Mouse (Mus musculus) MEL-GATA-1-ER (cell line): ENCODE results near the gene Hist1h3b.
"Not testable (repeated sequence)": the region's sequence is repeated elsewhere in the genome, so short reads cannot be mapped to it uniquely, and the experiment has no call there.

ENCODE experiments used
- DNase-seq: peaks from one replicate; pipeline ENCODE4 v3.0.0-alpha.2; 2012; ENCODE audit warnings: low read depth; ENCODE audit errors: extremely low read depth

The Hist1h3b gene

DNA sequence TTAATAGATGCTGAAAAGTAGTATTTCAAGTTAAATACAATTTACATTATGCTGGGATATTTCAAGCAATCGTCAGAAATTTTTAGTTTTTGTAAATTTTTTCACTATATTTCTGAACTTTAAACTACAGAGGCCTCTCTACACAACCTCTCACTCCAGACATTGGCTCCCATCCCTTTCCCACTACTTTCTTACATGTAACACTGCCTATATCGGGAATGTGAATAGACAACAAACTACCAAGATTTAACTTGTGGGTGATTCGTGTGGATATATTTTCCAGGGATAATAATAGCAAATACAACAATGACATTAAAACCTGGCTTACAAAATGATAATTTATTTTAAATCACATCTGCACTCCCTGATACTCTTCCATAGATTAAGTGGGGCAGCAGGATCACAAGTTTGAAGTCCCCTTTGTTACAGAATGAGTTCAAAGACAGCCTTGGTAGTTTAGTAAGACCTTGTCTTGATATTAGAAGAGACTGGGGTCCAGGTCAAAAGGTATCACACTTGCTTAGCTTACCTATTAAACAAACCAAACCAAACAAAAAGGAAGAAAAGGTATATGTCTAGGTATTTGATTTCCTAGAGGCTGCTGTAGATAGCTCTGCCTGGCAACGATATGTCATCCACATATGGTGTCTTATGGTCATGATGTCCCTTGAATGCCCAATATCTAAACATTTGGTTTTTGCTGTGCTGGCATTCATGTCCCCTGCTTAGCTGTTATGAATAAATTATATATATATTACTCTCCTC, 1.4 kb downstream of the Hist1h3b start:
- DNase-seq: no peak

DNA sequence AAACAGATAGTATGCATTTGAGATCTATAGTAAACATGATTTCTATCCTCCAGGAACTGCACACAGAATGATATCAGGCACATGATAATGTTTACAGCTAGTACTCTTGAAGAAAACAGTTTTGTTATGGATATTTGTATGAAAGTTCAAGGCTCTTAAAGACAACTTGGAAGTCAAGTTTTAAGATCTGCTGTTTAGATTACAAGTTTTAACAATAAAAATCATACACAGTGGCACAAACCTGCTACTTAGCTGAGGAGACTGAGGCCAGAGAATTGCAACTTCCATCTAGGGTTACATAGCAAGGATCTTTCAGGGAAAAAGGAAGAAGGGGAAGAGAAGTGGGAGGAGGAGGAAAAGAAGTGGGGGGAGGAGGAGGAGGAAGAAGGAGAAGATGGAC, 2.9 kb downstream of the Hist1h3b start:
- DNase-seq: no peak

DNA sequence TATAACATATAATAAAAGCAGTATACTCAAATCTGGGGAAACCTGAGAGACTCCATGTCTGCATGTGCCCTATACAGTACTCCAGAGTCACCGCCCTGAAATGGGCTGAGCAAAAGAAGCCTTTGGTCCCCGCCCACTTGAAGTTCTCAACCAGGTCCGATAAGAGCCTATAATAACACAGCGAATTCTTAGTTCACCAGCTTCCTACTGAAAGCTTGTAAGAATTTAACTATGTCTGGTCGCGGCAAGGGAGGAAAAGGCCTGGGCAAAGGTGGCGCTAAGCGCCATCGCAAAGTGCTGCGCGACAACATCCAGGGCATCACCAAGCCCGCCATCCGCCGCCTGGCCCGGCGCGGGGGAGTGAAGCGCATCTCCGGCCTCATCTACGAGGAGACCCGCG, 4.7 kb downstream of the Hist1h3b start, which contains the start of gene Hist1h4b:
Hist1h4b (plus strand) TSS at position 224 of the 400 bp plus-strand sequence.
- peak; percentile 96 for DNase-seq

DNA sequence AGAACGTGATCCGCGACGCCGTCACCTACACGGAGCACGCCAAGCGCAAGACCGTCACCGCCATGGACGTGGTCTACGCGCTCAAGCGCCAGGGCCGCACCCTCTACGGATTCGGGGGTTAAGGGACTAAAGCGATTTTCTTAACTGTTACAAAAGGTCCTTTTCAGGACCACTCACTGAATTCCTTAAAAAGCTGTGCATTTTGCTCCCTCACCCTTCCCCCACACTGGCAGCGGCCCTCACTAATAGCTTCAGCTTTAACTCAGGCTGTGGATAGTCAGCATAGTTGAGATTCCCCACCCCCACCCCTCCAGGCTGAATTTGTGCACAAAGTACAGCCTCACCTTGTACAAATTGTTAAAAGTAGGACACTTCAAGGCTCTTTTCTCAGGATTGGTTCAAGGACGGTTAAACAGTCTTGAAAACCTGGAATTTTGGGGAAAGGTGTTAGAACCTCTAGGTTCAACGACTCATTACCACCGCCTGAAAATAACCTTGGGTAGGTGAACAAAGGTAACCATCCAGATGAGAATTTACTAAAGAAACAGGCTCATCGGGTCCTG, 5.2 kb downstream of the Hist1h3b start:
- peak; percentile 85 for DNase-seq

DNA sequence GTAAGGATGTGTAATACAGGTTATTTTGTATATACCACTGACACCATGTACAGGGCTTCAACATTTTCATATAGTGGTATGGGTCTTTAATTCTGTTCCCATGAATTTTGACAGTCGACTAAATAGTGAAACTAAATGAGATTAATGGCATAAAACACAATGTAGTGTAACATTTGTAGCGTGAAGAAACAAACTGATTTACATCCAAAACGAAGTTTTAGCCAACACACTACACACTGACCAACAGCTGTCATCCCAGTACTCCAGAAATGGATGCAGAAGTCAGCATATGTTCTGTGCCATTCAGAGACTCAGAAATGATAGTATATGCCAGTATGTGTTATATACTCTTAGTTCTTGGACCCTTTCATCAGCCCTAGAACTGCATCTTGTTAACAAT, 5.9 kb downstream of the Hist1h3b start:
- no peak for DNase-seq

DNA sequence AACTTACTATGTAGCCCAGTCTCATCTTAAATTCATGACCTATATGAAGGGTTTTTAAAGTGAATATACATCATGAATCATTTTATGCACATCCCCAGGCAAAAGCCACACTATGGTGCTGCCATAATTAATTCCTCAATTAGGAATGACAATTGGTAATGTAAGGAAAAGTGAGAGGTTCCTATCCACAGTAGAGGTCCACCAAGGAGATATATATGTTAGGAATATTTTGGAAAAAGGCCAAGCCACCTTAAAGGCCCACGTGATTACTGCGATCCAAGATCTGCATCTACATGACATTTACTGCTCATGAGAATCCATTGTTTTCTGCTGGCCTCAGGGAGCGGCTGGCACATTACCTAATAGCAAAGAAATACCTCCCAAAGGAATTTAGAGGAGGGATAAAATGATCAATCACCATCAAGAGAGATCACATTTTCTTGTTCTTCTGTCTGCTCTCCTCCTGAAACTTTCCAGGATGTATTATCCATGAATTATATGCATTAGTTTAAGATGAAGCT, 7.2 kb downstream of the Hist1h3b start:
- no peak for DNase-seq

DNA sequence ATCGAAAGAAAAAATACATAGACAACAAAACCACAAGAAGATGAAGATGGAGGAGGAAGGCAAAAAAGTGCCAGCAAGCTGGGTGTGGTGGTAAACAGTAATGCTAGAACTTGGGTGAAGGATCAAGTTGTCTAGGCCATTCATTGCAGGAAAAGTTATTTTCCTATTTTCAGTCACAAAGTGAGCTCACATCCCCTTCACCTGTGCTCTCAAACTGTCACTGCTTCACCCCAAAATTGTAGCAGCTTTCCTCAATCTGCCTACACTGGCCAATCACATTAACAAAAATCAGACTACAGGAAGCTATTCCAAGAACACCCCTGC, 7.8 kb downstream of the Hist1h3b start:
- no peak for DNase-seq

DNA sequence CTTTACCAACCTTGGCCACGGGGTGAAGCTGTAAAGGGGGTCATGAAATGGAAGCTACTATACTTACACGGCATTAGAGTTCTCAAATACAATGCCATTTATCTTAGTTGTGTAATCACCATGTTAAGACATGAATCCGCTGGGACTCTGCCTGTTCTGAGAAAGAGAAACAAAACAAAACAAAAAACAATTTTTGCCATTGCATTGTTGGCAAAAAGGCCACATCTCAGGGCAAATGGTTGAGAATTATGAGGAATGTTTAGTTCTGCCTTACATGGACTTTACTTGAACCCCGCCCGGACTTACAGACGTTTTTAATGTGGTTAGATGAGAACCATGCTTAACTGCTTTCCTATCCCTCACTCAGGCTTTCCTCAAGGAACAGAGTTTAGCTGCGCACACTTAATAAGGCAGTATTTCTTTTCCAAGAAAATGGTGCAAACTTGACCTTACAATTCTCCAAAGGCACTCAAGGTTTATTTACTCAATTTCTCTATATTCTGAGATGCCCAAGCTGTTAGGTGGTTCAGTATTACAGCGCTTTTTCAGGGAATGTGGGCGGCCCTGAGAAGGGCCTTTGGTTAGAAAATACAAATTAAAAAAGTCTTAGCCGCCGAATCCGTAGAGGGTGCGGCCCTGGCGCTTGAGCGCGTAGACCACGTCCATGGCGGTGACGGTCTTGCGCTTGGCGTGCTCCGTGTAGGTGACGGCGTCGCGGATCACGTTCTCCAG, 8.3 kb downstream of the Hist1h3b start:
- DNase-seq: peak; percentile 76

DNA sequence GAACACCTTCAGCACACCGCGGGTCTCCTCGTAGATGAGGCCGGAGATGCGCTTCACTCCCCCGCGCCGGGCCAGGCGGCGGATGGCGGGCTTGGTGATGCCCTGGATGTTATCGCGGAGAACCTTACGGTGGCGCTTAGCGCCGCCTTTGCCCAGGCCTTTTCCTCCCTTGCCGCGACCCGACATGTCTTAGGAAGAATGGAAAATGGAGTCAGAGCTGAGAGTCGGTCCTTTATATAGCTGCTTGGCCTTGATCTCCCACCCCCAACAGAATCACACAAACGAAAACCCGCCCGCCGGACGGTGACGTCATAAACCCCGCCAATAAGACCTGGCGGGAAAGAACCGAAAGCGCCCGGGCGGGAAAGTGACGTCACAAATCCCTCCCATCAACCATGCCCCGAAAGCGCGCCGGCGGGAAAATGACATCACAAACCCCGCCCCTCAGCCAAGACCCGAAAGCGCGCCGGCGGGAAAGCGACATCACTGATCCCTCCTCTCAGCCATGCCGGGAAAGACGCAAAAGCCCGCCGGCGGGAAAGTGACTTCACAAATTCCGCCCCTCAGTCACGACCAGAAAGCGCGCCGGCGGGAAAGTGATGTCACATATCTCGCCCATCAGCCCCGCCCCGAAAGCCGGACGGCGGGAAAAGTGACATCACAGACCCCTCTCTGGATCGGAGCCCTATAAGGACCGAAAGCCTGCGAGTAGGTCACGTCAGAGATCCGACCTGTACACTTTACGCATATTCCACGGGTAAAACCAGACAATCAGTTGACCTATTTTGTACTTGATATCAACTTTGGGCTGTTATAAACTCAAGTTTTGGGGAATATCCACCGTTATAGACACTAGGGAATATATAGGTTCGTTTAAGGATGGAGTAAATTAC, 9.2 kb downstream of the Hist1h3b start, which contains the start of gene Hist1h4a:
Hist1h4a (minus strand) TSS at position 259 of the 893 bp plus-strand sequence.
- DNase-seq: peak; percentile 90

DNA sequence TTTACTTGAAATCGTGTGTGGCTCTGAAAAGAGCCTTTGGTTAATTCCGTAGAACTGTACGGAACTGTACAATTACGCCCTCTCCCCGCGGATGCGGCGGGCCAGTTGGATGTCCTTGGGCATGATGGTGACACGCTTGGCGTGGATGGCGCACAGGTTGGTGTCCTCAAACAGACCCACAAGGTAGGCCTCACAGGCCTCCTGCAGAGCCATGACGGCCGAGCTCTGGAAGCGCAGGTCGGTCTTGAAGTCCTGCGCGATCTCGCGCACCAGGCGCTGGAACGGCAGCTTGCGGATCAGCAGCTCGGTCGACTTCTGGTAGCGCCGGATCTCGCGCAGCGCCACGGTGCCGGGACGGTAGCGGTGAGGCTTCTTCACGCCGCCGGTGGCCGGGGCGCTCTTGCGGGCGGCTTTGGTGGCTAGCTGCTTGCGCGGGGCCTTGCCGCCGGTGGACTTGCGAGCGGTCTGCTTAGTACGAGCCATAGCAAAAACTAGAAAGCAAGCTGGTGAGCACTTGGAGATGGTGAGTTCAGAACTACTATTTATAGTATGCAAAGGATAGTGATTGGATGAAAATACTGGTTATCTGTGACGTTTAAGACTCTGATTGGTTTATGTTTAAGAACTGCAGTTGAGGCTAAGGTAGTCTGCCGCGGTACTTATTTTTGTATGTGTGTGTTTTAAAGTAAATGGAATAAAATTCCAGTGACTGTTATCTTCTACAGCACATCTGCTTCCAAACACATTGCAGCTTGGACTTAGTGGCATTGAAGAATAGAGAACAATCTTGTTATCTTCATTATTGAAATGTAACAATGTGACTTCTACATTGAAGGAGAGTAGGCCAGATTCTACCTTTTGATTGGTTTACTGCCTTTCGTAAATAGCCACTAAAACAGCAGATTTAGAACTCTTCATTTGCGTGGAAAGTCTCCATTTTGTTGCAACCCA, 10.1 kb downstream of the Hist1h3b start, which contains the start of gene Hist1h3a:
Hist1h3a (minus strand) TSS at position 516 of the 951 bp plus-strand sequence.
- DNase-seq: peak; percentile 97

DNA sequence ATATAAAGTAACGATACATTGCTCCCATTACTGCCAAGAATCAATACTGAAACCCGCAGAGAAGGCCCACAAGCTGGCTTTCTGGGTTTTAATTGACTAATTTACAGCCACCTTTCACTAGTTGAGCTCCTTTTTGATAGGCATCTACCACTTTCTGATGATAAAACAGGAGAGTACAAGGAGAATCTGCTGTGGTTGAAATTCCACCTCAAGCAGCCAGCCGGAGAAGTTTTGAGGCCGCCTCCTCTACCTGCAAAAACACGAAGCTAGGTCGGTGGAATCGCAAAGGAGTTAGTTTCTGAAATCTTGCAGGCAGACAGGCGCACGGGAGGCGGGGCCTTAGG, 11.1 kb downstream of the Hist1h3b start:
- DNase-seq: no peak

DNA sequence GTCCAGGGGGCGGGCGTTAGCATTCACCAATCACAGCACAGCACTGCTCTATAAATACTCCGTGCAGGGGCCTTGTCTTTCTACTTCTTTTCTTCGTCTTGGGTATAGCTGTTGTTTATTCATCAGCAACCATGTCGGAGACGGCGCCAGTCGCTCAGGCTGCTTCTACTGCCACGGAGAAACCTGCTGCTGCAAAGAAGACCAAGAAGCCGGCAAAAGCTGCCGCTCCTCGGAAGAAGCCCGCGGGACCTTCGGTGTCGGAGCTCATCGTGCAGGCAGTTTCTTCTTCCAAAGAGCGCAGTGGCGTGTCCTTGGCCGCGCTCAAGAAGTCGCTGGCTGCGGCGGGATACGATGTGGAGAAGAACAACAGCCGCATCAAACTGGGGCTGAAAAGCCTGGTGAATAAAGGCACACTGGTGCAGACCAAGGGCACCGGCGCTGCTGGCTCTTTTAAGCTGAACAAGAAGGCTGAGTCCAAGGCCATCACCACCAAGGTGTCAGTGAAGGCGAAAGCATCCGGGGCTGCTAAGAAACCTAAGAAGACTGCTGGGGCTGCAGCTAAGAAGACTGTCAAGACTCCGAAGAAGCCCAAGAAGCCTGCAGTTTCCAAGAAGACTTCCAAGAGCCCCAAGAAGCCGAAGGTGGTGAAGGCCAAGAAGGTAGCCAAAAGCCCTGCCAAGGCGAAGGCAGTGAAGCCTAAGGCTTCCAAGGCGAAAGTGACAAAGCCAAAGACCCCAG, 11.7 kb downstream of the Hist1h3b start, which contains the start of gene Hist1h1a:
Hist1h1a (plus strand) TSS at position 81 of the 738 bp plus-strand sequence.
- peak; percentile 87 for DNase-seq

DNA sequence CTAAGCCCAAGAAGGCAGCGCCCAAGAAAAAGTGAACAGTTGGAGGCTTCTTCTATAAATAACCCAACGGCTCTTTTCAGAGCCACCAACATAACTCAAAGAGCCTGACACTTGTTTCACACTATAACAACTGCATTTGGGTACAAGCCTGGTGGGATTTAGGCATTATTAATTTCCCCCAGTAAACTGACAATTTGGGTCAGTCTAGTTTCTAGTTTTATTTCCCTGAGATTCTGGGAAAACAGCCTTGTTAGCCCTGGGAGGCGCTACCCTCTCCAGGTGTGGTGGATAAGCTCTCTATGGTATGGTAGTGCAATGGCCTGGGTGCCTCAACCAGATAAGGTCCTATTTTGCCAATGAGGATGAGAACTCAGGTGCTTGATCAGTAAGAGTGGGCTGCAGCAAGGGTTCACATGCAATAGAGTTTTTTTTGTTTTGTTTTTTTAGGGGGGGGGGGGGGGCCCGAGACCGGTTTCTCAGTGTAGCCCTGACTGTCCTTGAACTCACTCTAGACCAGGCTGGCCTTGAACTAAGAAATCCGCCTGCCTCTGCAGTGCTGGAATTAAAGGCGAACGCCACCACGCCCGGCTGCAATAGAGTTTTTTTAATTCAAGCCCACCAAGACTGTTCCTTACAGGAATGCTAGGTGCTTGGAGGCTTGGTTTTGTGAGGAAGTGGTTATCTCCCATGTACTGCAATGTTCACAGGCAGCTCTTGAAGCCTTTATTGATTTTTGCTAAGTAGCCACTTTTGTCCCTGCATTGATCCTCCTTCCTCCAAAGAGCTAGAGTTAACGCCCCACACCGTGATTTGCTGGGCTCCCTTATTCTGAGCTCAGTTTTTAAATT, 12.5 kb downstream of the Hist1h3b start:
- DNase-seq: no peak

DNA sequence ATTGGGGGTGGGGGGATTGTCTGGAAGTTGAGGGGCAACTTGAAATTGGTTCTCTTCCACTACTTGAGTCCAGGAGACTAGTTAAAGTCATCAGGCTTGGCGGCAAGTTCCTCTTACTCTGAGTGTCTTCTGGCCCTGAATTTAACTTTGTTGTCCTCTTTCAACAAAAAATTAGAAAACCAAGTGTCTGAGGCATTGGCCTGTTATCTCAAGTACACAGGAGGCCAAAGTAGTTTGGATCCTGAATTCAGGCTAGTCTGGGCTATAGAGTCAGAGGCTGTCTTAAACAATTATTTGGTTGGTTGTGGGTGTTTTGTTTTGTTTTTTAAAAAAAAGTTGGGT, 13.1 kb downstream of the Hist1h3b start:
- peak; percentile 80 for DNase-seq

DNA sequence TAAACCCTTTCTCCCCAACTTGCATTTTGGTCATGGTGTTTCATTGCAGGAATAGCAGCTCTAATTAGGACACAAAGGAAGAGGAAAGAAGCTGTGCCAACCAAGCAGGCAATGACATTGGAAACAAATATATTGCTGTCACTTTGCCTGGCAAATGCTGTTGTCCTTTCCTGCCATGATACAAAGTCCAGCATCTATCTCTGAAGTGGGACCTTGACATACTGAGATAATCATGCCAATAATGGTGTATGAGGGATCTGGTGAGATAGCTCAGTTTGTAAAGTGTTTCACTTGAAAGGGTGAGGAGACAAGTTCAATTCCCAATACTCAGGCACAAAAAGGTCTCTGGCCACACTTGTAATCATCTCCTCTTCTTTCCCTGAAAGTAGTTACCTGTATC, 14.7 kb downstream of the Hist1h3b start:
- DNase-seq: no peak

DNA sequence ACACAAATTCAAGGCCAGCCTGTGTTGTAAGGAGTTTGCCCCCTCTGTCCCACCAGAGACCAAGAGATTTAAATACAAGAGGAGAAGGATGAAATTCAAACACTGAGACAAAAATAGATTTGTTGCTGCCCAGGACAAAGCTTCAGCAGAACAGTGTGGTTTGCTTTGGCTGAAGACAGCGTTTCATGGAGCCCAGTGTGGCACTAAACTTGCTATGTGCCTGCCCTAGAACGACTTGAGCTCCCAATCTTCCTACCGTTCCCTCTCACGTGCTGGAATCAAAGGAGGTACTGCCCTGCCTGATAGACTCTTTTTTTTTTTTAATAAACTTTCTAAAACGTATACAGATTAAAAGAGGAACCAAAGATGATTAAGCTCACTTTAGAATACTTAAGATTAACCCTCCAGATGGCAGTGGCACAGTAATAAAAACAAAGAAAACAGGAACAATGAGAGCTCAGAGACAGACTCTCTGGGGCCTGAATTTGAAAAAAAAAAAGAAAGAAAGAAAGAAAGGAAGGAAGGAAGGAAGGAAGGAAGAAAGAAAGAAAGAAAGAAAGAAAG, 16.8 kb downstream of the Hist1h3b start:
- DNase-seq: peak; percentile 74

DNA sequence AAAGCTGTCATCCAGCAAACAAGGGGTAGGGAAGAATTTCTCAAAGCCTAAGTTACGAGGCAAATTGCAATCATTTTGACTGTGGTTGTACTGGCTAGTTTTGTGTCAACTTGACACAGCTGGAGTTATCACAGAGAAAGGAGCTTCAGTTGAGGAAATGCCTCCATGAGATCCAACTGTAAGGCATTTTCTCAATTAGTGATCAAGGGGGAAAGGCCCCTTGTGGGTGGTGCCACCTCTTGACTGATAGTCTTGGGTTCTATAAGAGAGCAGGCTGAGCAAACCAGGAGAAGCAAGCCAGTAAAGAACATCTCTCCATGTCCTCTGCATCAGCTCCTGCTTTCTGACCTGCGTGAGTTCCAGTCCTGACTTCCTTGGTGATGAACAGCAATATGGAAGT, 17.5 kb downstream of the Hist1h3b start, which contains the start of gene Trim38:
Trim38 (plus strand) TSS at position 301 of the 400 bp plus-strand sequence.
- DNase-seq: not testable (repeated sequence)
